Mouse (Mus musculus) intestine, embryonic 15.5 days (tissue): ENCODE measurements around the gene Ppp1r3d. TPM values are rescaled to one million over a fixed set of nuclear protein-coding genes. Genes with fewer than 3 reads are reported as not detected.

Source experiments
- ATAC-seq: fragments of 200-750 bp; cut with Nextera tagmentation; 2 replicates; pipeline ENCODE4 v1.8.0; 2017; ENCODE audit warnings: moderate TSS enrichment, moderate library complexity
- H3K27ac ChIP-seq: fragments of 300-500 bp; sonication (generic); 2 replicates; pipeline ENCODE4 v1.5.1; 2015; ENCODE audit warnings: mild to moderate bottlenecking, inconsistent platforms
- H3K27me3 ChIP-seq: fragments of 300-500 bp; sonication (generic); replicated peaks from 2 replicates; pipeline ENCODE4 v1.6.1; 2015; ENCODE audit warnings: inconsistent platforms
- H3K36me3 ChIP-seq: fragments of 300-500 bp; sonication (generic); 2 replicates; pipeline ENCODE4 v1.6.1; 2015; ENCODE audit warnings: inconsistent platforms
- H3K4me1 ChIP-seq: fragments of 300-500 bp; sonication (generic); replicated peaks from 2 replicates; pipeline ENCODE4 v1.6.1; 2015; ENCODE audit warnings: inconsistent platforms
- H3K4me2 ChIP-seq: fragments of 300-500 bp; sonication (generic); replicated peaks from 2 replicates; pipeline ENCODE4 v1.6.1; 2015; ENCODE audit warnings: mild to moderate bottlenecking, inconsistent platforms
- H3K4me3 ChIP-seq: fragments of 300-500 bp; sonication (generic); replicated peaks from 2 replicates; pipeline ENCODE4 v1.5.1; 2015; ENCODE audit warnings: inconsistent platforms
- H3K9ac ChIP-seq: fragments of 300-500 bp; sonication (generic); 2 replicates; pipeline ENCODE4 v1.6.1; 2015; ENCODE audit warnings: inconsistent platforms
- H3K9me3 ChIP-seq: fragments of 300-500 bp; sonication (generic); 2 replicates; pipeline ENCODE4 v1.6.1; 2016; ENCODE audit warnings: inconsistent platforms
- WGBS: fragments of 180-500 bp; shearing (Covaris S2); methylation state at CpG from one replicate; pipeline ENCODE4 v1.1.7; 2015; 5-methylcytosine and 5-hydroxymethylcytosine counted together
- polyA plus RNA-seq: library from polyadenylated mRNA; unstranded; fragments of >200 nt; fragmentation: Nextera tagmentation; extraction: Ambion mirVana; gene quantifications from 2 replicates; pipeline ENCODE4 v1.2.1, GENCODE M21; 2015

Ppp1r3d gene
- polyA plus RNA-seq = 5.0 and 5.6 TPM in 2 replicates

DNA sequence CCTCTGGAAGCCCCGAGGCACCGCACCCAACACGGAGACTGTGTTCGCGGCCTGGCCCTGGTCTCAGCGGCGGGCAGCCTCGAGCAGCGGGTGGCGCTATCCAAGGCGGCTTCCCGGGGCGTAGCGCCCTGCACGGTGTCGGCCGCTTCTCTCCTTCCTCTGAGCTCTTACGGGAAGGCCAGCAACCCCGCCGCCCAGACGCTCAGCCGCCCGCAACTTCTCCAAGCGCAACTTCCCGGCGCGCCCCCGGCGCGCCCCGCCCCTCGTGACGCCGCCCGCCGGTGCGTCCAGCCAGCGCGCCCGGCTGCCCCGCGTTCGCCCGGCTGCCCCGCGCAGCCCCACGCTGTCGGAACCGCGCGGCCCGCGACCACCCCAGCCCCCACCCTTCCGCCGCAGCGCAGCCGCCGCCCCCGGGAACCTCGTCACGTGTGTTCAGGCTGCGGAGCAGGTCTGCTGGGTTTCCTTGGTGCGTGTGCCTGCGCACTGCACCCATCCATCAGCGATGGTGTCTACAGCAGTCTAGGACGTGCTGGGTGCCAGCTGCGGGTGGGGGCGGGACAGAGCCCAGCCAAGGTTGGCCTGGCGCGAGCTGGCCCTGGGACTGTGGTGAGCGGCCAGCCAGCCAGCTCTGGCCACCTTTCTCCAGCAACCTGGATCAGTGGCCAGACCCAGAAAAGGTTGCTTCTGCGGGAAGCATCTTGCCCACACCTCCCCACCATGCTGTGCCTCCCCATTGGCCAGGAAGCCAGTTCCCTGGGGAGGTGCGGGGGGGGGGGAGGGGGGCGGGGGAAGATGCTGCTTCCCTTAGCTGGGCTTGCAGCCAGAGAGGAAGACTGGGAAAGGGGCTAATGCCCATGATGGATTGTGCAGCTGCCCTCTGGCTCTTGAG lies at the start of gene Ppp1r3d, which contains the start of gene Fam217b:
TSS of gene Ppp1r3d (minus strand) at position 212 of the 889 bp plus-strand sequence.
TSS of gene Fam217b (plus strand) at position 264 of the 889 bp plus-strand sequence.
- Histone ChIP-seq H3K36me3 (0 out of 2 replicates have a peak, but pooled peaks cover 4% of the 10 kb centered on the region), H3K4me2 (peak within 1 kb of the TSS; percentile 100), H3K27me3 (no peaks in the 10 kb centered on the region; the same call in 1 of the 2 replicates), H3K4me1 (peaks cover 37% of the 10 kb centered on the region), H3K4me3 (peak within 1 kb of the TSS; percentile 68), H3K27ac (peak within 1 kb of the TSS; percentile 77), H3K9me3 (no peaks in the 10 kb centered on the region), H3K9ac (peak within 1 kb of the TSS; percentile 64)
- under 1% methylated on average over 68 of the region's 74 CpGs for WGBS
- ATAC-seq = peak; percentile 84

DNA sequence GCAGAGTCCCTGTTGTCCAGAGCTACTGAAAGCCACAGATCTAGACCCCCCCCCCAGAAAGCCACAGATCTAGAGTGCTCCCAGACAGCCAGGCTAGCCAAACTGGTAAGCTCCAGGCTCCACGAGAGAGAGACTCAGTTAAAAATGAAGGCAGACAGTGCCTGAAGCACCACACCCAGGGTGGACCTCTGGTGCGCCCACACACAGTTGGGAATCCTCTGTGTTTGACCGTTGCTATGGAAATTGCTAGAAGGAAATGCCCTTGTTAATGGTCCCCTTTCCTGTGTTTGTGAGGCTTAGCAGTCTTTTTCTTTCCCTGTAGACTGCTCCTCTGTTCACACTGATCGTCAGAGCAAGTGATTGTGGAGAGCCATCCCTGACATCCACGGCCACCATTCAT lies 46.1 kb upstream of the Ppp1r3d start:
- Histone ChIP-seq H3K9ac (no peak overlapping the region), H3K4me3 (no peak overlapping the region), H3K27me3 (no peaks in the 10 kb centered on the region), H3K27ac (0 out of 2 replicates have a peak overlapping the region, but pooled peaks have one; percentile 36), H3K36me3 (no peaks in the 10 kb centered on the region), H3K4me2 (peak overlapping the region; percentile 14; the same call in 1 of the 2 replicates), H3K4me1 (peaks cover 3% of the 10 kb centered on the region), H3K9me3 (no peaks in the 10 kb centered on the region)
- peak; percentile 43; the same call in 1 of the 2 replicates for ATAC-seq
- whole genome bisulfite sequencing = 41% methylated on average over 5 of the region's 5 CpGs

DNA sequence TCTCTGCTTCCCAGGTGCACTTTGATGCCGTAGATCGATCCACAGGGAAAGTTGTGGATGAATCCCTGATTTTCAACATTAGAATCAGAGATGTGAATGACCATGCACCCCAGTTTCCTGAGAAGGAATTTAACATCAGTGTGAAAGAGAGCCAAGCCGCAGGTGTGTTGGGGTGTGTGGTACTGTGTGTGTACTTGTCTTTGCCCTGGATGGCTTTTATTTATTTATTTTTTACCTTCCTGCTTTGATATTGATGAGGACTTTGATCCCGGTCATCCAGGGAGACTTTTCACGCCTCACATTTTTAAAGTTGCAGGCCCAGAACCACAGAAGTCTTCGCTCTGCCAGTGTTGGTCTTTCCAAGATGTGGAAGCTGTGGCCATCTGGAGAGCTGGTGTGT lies 43.1 kb upstream of the Ppp1r3d start:
- H3K9ac ChIP-seq = no peak overlapping the region
- H3K4me1 ChIP-seq = peaks cover 6% of the 10 kb centered on the region
- WGBS = 83% methylated on average over 6 of the region's 6 CpGs
- no peaks in the 10 kb centered on the region for H3K9me3 ChIP-seq
- H3K4me2 ChIP-seq = no peak overlapping the region
- H3K27ac ChIP-seq = no peak overlapping the region
- ATAC-seq = no peak
- H3K4me3 ChIP-seq = no peak overlapping the region
- H3K27me3 ChIP-seq = no peaks in the 10 kb centered on the region
- H3K36me3 ChIP-seq = no peaks in the 10 kb centered on the region

DNA sequence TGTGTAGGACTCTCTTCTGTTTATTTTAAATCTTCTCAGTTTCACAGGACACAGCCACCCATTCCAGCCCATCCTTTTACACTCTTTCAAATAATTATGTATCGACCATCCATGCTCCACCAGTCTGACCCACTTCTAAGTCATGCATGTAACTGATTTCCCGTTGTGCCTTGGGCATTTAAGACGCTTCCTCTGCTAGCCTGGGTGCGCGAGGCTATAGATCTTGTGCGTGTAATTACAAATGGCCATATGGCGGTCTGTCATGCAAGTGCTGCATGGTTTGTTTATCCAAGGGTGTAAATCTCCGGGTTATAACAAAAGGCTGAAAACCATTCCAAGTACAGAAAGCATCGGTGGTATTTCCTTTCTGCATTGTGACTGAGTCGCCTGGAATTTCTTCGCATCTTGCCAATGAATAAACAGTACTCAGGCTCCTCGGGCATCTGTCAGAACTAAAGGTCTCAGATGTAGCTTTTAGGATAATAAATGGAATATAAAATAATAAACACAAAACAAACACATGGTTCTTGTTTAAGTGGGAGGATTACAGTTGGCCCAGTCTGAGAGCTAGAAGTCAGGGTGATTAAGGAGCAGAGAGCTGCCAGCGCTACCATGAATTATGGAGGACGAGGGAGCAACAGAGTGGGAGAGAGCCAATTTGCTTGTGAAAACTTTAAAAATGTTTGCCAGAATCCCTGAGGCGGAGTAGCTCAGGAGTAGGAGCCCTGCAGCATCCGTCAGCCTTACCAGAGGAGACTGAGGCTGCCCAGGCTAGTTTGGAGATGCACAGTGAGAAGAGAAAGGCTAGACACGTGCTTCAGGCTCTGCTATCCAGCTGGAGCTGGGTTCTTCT lies 40.6 kb upstream of the Ppp1r3d start:
- Histone ChIP-seq H3K4me2 (peak overlapping the region; percentile 22; the same call in 1 of the 2 replicates), H3K36me3 (no peaks in the 10 kb centered on the region), H3K9me3 (no peaks in the 10 kb centered on the region), H3K27me3 (no peaks in the 10 kb centered on the region), H3K4me3 (no peak overlapping the region), H3K4me1 (peaks cover 6% of the 10 kb centered on the region; the same call in 1 of the 2 replicates), H3K9ac (no peak overlapping the region), H3K27ac (peak overlapping the region; percentile 80)
- 32% methylated on average over 17 of the region's 17 CpGs for WGBS
- peak; percentile 80 for ATAC-seq

DNA sequence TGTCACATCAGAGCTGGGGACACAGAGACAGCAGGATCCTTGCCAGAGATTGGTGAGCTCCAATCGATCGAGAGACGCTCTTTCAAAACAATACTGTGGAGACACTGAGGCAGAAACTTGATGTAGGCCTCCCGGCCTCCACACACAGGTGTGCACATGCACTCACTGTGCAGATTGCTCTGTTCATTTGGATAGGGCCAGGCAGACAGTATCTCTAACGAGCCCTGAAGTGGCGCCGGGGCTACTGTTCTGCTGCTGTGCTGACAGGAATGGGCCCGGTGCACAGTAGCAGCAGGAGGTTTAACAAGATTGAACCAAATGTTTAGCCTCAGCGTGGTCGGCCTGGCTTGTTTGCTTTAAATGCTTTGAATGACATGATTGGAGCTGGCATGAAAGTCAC lies 36.7 kb upstream of the Ppp1r3d start:
- peaks cover 6% of the 10 kb centered on the region; the same call in 1 of the 2 replicates for H3K4me1 ChIP-seq
- no peak overlapping the region for H3K9ac ChIP-seq
- no peak overlapping the region for H3K4me2 ChIP-seq
- ATAC-seq = no peak
- H3K27ac ChIP-seq = no peak overlapping the region
- 76% methylated on average over 10 of the region's 10 CpGs for whole genome bisulfite sequencing
- H3K36me3 ChIP-seq = no peaks in the 10 kb centered on the region
- H3K4me3 ChIP-seq = no peak overlapping the region
- no peaks in the 10 kb centered on the region for H3K27me3 ChIP-seq
- H3K9me3 ChIP-seq = no peaks in the 10 kb centered on the region

DNA sequence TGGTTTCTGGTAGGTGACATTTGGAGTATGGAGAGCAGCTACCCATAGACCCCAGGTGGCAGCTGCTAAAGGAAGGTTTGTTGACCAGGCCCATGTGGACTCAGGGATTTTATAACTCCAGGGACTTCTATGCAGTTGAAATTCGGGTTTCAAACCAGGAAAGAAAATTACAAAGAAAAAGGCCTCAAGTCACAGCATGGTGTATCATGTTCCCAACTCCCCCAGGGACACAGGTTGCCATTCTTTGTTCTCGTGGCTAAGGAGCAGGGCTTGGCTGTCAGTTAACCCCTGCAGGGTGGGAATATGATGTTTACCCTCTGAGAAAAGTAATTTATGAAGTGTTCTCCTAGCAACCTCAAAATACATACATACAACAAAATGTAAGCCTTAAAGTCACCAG lies 36.0 kb upstream of the Ppp1r3d start:
- no peak for ATAC-seq
- no peak overlapping the region for H3K27ac ChIP-seq
- WGBS = 34% methylated on average over 2 of the region's 2 CpGs

DNA sequence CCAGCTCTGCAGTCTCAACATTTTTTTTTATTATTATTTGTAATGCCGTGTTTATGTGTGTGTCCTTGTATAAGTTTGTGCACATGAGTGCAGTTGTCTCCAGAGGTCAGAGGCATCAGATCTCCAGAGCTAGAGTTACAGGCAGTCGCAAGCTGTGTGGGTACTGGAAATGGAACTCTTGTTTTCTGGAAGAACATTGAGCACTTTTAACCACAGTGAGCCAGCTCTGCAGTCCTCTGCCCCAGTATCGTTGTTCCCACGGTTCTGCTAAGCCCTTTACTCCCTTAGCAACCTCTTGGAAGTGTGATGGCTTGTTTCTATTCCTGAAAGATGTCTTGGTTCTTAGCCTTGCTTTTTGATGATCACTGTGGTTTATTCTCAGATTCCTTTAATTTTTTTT lies 35.1 kb upstream of the Ppp1r3d start:
- H3K4me3 ChIP-seq = no peak overlapping the region
- no peak overlapping the region for H3K27ac ChIP-seq
- H3K9ac ChIP-seq = no peak overlapping the region
- H3K27me3 ChIP-seq = no peaks in the 10 kb centered on the region
- no peaks in the 10 kb centered on the region for H3K36me3 ChIP-seq
- H3K4me1 ChIP-seq = no peaks in the 10 kb centered on the region
- WGBS = 81% methylated on average over 4 of the region's 4 CpGs
- H3K4me2 ChIP-seq = no peak overlapping the region
- no peak for ATAC-seq
- H3K9me3 ChIP-seq = no peaks in the 10 kb centered on the region

More for the DNA sequence above, 36.0 kb upstream of the Ppp1r3d start:
- Histone ChIP-seq H3K27me3 (no peaks in the 10 kb centered on the region), H3K4me1 (peaks cover 1% of the 10 kb centered on the region; the same call in 1 of the 2 replicates), H3K36me3 (no peaks in the 10 kb centered on the region), H3K9ac (no peak overlapping the region), H3K4me3 (no peak overlapping the region), H3K9me3 (no peaks in the 10 kb centered on the region), H3K4me2 (no peak overlapping the region)

DNA sequence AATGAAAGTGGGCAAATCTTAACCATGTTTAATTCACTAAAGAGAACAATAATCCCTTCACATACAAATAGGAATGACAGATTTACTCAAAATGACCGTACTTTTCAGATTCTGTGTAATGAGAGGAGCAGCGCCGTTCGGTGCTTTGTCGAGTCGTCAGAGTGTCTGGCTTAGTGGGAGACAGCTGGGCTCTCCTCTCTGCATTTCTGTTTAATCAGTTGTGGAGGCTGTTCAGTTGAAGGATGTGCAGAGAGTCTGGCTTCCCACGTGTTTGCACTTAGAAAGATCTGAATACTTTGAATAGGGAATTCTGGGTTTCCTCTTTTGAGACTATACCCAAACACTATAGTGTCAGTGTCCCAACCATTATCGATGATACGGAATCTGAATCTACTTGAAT lies 23.0 kb upstream of the Ppp1r3d start:
- ATAC-seq = no peak
- H3K4me2 ChIP-seq = no peak overlapping the region
- no peak overlapping the region for H3K4me3 ChIP-seq
- no peaks in the 10 kb centered on the region for H3K36me3 ChIP-seq
- H3K9me3 ChIP-seq = no peaks in the 10 kb centered on the region
- no peak overlapping the region for H3K27ac ChIP-seq
- no peak overlapping the region for H3K9ac ChIP-seq
- no peaks in the 10 kb centered on the region for H3K4me1 ChIP-seq
- 46% methylated on average over 9 of the region's 9 CpGs for WGBS
- no peaks in the 10 kb centered on the region for H3K27me3 ChIP-seq

DNA sequence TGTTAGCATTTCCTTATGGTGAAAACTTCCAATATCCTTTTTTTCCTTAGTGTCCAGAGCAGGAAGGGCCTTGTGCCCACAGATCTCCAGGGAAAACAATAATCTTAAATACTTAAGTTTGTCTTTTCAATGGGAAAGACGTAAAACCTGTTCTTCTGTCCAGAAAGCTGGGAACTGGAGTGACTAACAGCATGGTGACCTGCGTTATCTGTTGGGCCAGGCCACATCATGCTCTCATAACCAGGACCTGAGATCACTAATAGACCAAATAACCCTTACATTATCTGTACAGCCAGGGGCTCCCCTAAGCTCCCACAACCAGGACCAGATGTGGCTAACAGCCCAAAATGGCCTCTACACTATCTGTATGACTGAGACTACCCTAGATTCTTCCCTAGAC lies 19.6 kb upstream of the Ppp1r3d start:
- Histone ChIP-seq H3K27ac (no peak overlapping the region), H3K4me2 (no peak overlapping the region), H3K27me3 (no peaks in the 10 kb centered on the region), H3K36me3 (no peaks in the 10 kb centered on the region), H3K9ac (no peak overlapping the region), H3K4me1 (0 out of 2 replicates have a peak, but pooled peaks cover 8% of the 10 kb centered on the region), H3K4me3 (no peak overlapping the region), H3K9me3 (no peaks in the 10 kb centered on the region)
- peak; percentile 42; the same call in 1 of the 2 replicates for ATAC-seq
- 72% methylated on average over 2 of the region's 2 CpGs for WGBS

DNA sequence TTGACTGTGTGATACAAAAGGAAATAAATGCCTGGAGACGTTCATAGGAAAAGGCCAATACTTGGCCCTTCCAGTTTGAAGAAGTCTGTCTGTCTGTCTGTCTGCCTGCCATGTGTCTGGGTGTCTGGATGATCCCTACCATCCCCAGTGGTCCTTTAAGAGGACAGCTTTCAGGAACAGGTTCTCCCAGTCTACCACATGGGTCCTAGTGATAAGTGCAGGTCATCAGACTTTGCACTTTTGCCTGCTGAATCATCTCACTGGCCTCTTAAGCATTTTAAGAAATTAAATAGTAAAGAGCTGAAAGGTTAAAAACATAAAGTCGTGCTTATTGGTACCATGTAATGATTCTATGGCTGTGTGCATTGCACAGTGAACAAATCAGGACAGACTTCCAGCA lies 19.2 kb upstream of the Ppp1r3d start:
- Histone ChIP-seq H3K4me3 (no peak overlapping the region), H3K9me3 (no peaks in the 10 kb centered on the region), H3K4me1 (0 out of 2 replicates have a peak, but pooled peaks cover 10% of the 10 kb centered on the region), H3K9ac (no peak overlapping the region), H3K27me3 (no peaks in the 10 kb centered on the region), H3K27ac (no peak overlapping the region), H3K36me3 (no peaks in the 10 kb centered on the region), H3K4me2 (no peak overlapping the region)
- WGBS = 48% methylated on average over 2 of the region's 2 CpGs
- peak; percentile 82 for ATAC-seq

DNA sequence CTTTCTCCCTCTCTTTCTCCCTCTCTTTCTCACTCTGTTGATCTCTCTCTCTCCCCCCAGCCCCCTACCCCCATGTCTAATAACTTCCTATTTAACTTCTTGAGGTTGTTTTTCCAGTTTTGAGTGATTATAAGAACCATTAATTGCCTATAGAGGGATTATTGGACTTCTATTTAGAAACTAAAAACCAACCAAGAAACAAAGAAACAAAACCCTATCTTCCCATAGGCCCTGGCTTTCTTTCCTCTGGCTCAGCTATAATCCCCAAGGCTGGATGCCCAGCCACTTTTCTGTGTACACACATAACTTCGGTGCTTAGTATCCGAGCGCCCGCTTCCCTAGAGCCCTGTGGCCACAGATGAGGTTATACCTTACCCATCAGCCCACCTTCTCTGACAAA lies 16.0 kb upstream of the Ppp1r3d start, which contains the start of gene Cdh26:
TSS of gene Cdh26 (plus strand) at position 301 of the 400 bp plus-strand sequence.
- WGBS = 86% methylated on average over 4 of the region's 4 CpGs

More for the DNA sequence above, 16.0 kb upstream of the Ppp1r3d start, which contains the start of gene Cdh26:
- Histone ChIP-seq H3K36me3 (no peaks in the 10 kb centered on the region), H3K27me3 (no peaks in the 10 kb centered on the region), H3K9ac (0 out of 2 replicates have a peak within 1 kb of the TSS, but pooled peaks have one; percentile 3), H3K4me3 (no peak within 1 kb of the TSS), H3K27ac (peak within 1 kb of the TSS; percentile 36; the same call in 1 of the 2 replicates), H3K4me1 (0 out of 2 replicates have a peak, but pooled peaks cover 10% of the 10 kb centered on the region), H3K9me3 (no peaks in the 10 kb centered on the region), H3K4me2 (peak within 1 kb of the TSS; percentile 43)
- ATAC-seq = no peak
